Mouse (Mus musculus) ES-E14 (cell line): ENCODE data around the gene Cox4i1.

Experiments used
- CHD2 ChIP-seq: IDR thresholded peaks from 2 replicates; pipeline ENCODE4 v1.6.1; 2014; ENCODE audit warnings: mild to moderate bottlenecking, low read depth, low read length, inconsistent platforms
- HCFC1 ChIP-seq: IDR thresholded peaks from 2 replicates; pipeline ENCODE4 v1.6.1; 2012; ENCODE audit warnings: low read length, inconsistent platforms, borderline replicate concordance; ENCODE audit not compliant: insufficient read depth
- MAFK ChIP-seq: IDR thresholded peaks from 2 replicates; pipeline ENCODE4 v1.6.1; 2014; ENCODE audit warnings: mild to moderate bottlenecking, low read depth, low read length, inconsistent platforms; ENCODE audit not compliant: insufficient read depth
- ZC3H11A ChIP-seq: IDR thresholded peaks from 2 replicates; pipeline ENCODE4 v1.6.1; 2012; ENCODE audit warnings: low read depth, mild to moderate bottlenecking, inconsistent platforms, low read length, borderline replicate concordance
- ZNF384 ChIP-seq: IDR thresholded peaks from 2 replicates; pipeline ENCODE4 v1.6.1; 2012; ENCODE audit warnings: low read depth, low read length, inconsistent platforms

- TF ChIP-seq ZNF384 (no peak), MAFK (no peak), CHD2 (no peak), HCFC1 (no peak), ZC3H11A (no peak)
Measured at GRCm38 (mm10) chr8:120693861-120694493, 26.0 kb downstream of the Cox4i1 start.
